Mouse (Mus musculus) midbrain, embryonic 16.5 days (tissue): ENCODE measurements around the gene Creb3l2. TPM values are rescaled to one million over a fixed set of nuclear protein-coding genes. Genes with fewer than 3 reads are reported as not detected.
"Not testable (repeated sequence)": the region's sequence is repeated elsewhere in the genome, so short reads cannot be mapped to it uniquely, and the experiment has no call there.

ENCODE experiments used
- ATAC-seq: fragments of 200-750 bp; cut with Nextera tagmentation; 2 replicates; pipeline ENCODE4 v1.8.0; 2017; ENCODE audit warnings: moderate TSS enrichment
- H3K27ac ChIP-seq: fragments of 300-500 bp; sonication (generic); 2 replicates; pipeline ENCODE4 v1.5.1; 2014; ENCODE audit warnings: mild to moderate bottlenecking, low read length, mixed read lengths
- H3K27me3 ChIP-seq: fragments of 300-500 bp; sonication (generic); 2 replicates; pipeline ENCODE4 v1.6.1; 2014; ENCODE audit warnings: low read depth, low read length, mixed read lengths; ENCODE audit not compliant: control insufficient read depth, insufficient read depth
- H3K36me3 ChIP-seq: fragments of 300-500 bp; sonication (generic); 2 replicates; pipeline ENCODE4 v1.6.1; 2014; ENCODE audit warnings: mild to moderate bottlenecking, low read length, moderate library complexity, mixed read lengths; ENCODE audit not compliant: control insufficient read depth, insufficient read depth
- H3K4me1 ChIP-seq: fragments of 300-500 bp; sonication (generic); 2 replicates; pipeline ENCODE4 v1.6.1; 2014; ENCODE audit warnings: mild to moderate bottlenecking, low read length, mixed read lengths; ENCODE audit not compliant: control insufficient read depth, insufficient read depth
- H3K4me2 ChIP-seq: fragments of 300-500 bp; sonication (generic); 2 replicates; pipeline ENCODE4 v1.6.1; 2014; ENCODE audit warnings: mild to moderate bottlenecking, low read length, mixed read lengths
- H3K4me3 ChIP-seq: fragments of 300-500 bp; sonication (generic); 2 replicates; pipeline ENCODE4 v1.5.1; 2014; ENCODE audit warnings: low read depth, mild to moderate bottlenecking, low read length, moderate library complexity, mixed read lengths
- H3K9ac ChIP-seq: fragments of 300-500 bp; sonication (generic); 2 replicates; pipeline ENCODE4 v1.6.1; 2014; ENCODE audit warnings: low read depth, low read length, mixed read lengths
- H3K9me3 ChIP-seq: fragments of 300-500 bp; sonication (generic); replicated peaks from 2 replicates; pipeline ENCODE4 v1.6.1; 2014; ENCODE audit warnings: mild to moderate bottlenecking, low read length, mixed read lengths; ENCODE audit not compliant: control insufficient read depth, poor library complexity, severe bottlenecking
- WGBS: fragments of 180-500 bp; shearing (Covaris S2); extraction: QIAGEN DNeasy Blood & Tissue Kit; methylation state at CpG from one replicate; pipeline ENCODE4 v1.1.7; 2014; 5-methylcytosine and 5-hydroxymethylcytosine counted together
- polyA plus RNA-seq: library from polyadenylated mRNA; unstranded; fragments of >200 nt; fragmentation: Nextera tagmentation; extraction: Ambion mirVana; gene quantifications from 2 replicates; pipeline ENCODE4 v1.2.1, GENCODE M21; 2015

Creb3l2 gene
- polyA plus RNA-seq, 1 experiment from 2014 or later = 2.3 TPM

DNA sequence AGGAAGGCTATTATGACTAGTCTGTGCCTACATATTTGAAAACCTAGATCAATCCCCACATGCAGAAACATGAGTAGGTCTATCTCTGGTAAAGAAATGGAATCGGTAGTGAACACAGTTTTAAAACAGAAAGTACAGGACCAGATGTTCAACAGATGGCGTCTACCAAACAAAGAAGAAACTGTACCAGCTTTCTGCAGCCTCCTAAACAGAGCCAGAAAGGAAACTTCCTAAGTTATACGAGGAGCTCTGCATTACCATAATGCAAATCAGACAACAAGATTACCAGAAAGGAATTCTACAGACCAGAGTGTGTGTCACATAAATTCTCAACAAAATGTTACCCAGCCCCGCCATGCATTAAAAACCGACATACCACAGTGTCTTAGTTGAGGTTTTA is 23.9 kb upstream of the Creb3l2 start:
- Histone ChIP-seq H3K27ac (no peak overlapping the region), H3K9me3 (no peaks in the 10 kb centered on the region), H3K9ac (no peak overlapping the region), H3K36me3 (no peaks in the 10 kb centered on the region), H3K4me1 (peaks cover 6% of the 10 kb centered on the region), H3K27me3 (no peaks in the 10 kb centered on the region; the same call in 1 of the 2 replicates), H3K4me3 (no peak overlapping the region), H3K4me2 (no peak overlapping the region)
- WGBS = 79% methylated on average over 5 of the region's 5 CpGs
- no peak for ATAC-seq

GRCm38 (mm10) chr6:37465356-37465755 is 23.4 kb upstream of the Creb3l2 start:
- Histone ChIP-seq H3K4me2 (no peak overlapping the region), H3K27ac (no peak overlapping the region), H3K4me1 (peaks cover 6% of the 10 kb centered on the region), H3K9ac (no peak overlapping the region), H3K27me3 (no peaks in the 10 kb centered on the region; the same call in 1 of the 2 replicates), H3K36me3 (no peaks in the 10 kb centered on the region), H3K4me3 (no peak overlapping the region), H3K9me3 (no peaks in the 10 kb centered on the region)
- no peak for ATAC-seq

DNA sequence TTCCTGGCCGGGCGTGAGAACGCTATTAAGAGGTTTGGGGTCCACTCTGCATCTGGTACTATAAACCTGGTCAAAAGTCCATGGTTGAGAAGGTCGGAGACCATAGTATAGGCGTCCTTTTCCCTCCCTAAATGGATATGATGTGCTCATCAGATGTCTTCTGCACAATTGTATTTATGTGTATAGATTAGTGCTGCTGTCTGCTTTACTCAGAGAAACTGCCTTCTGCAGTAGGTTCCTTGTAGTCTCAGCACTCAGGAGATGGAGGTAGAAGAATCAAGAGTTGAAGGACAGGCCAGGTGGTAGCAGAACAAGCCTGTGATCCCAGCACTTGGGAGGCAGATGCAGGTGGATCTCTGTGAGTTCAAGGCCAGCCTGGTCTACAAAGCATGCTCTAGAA is 22.6 kb upstream of the Creb3l2 start:
- H3K4me1 ChIP-seq = peaks cover 6% of the 10 kb centered on the region
- peak; percentile 61; the same call in 1 of the 2 replicates for ATAC-seq
- H3K27ac ChIP-seq = no peak overlapping the region
- H3K9me3 ChIP-seq = no peaks in the 10 kb centered on the region
- peak overlapping the region; percentile 70 for H3K4me2 ChIP-seq
- H3K36me3 ChIP-seq = no peaks in the 10 kb centered on the region
- no peaks in the 10 kb centered on the region; the same call in 1 of the 2 replicates for H3K27me3 ChIP-seq
- H3K4me3 ChIP-seq = peak overlapping the region; percentile 40
- WGBS = 5% methylated on average over 5 of the region's 5 CpGs
- peak overlapping the region; percentile 46; the same call in 1 of the 2 replicates for H3K9ac ChIP-seq

GRCm38 (mm10) chr6:37463517-37464482 is 21.9 kb upstream of the Creb3l2 start:
- peak overlapping the region; percentile 70 for H3K4me2 ChIP-seq
- H3K27me3 ChIP-seq, H3K36me3 ChIP-seq, H3K4me1 ChIP-seq, H3K9ac ChIP-seq, H3K9me3 ChIP-seq, H3K27ac ChIP-seq: not testable (repeated sequence)
- WGBS = 0% methylated on average over 6 of the region's 25 CpGs
- H3K4me3 ChIP-seq = peak overlapping the region; percentile 40; the same call in 1 of the 2 replicates
- ATAC-seq = peak; percentile 99

GRCm38 (mm10) chr6:37460681-37461080 is 18.7 kb upstream of the Creb3l2 start:
- Histone ChIP-seq H3K4me2 (no peak overlapping the region), H3K9ac (no peak overlapping the region), H3K4me1 (peaks cover 6% of the 10 kb centered on the region), H3K27ac (no peak overlapping the region), H3K9me3 (no peaks in the 10 kb centered on the region), H3K27me3 (no peaks in the 10 kb centered on the region; the same call in 1 of the 2 replicates), H3K36me3 (no peaks in the 10 kb centered on the region), H3K4me3 (no peak overlapping the region)
- ATAC-seq = no peak
- WGBS = 91% methylated on average over 6 of the region's 6 CpGs

DNA sequence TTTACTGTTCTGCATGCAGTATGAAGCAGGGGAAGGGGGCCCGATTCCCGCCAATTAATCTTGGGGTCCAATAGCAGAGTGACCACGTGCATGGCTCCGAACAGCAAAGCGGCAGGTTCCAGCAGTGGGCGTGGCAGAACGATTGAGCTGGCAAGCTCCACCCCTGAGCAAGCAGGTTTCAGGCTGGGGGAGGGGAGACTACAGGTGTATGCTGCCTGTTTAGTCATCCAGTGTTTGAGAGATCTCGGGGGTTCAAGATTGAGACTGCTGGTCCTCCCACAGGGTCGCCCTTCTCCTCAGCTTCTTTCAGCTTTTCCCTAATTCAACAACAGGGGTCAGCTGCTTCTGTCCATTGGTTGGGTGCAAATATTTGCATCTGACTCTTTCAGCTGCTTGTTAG is 17.7 kb upstream of the Creb3l2 start:
- 43% methylated on average over 9 of the region's 9 CpGs for WGBS
- not testable (repeated sequence) for ATAC-seq, H3K9ac ChIP-seq

DNA sequence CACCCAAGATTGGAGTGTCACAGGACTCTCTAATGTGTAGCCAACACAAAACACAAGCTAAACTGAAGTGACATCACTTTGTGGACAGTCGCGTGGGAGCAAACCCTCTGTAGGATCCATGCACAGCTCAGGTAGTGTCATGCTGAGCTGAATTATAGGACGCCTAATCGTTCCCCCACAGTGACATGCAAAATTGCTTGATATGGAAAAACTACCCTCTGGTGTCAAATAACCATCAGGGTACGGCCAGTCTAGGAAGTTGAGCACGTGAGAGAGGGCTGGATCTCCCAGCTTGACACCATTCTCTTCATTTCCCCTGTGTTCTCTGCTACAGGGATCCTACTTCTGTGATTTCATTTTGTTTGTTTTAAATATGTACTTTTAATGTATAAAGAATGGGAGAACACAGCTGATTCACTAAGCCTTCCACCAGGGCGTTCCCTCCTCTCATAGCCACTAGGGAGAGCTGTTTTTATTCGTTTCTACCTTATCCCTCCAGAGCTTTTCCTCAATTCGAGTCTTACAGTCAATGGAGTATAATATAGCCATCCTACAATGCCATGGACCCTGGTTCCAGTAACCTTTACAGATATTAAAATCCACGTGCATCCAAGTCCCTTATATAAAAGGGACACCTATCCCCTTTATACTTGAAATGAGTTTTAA is 16.2 kb upstream of the Creb3l2 start:
- no peaks in the 10 kb centered on the region for H3K9me3 ChIP-seq
- no peaks in the 10 kb centered on the region; the same call in 1 of the 2 replicates for H3K27me3 ChIP-seq
- 48% methylated on average over 10 of the region's 10 CpGs for WGBS
- no peak overlapping the region for H3K4me2 ChIP-seq
- H3K9ac ChIP-seq = no peak overlapping the region
- H3K4me3 ChIP-seq = no peak overlapping the region
- H3K27ac ChIP-seq = no peak overlapping the region
- ATAC-seq = no peak
- H3K4me1 ChIP-seq = no peaks in the 10 kb centered on the region
- no peaks in the 10 kb centered on the region for H3K36me3 ChIP-seq

More for the DNA sequence above, 17.7 kb upstream of the Creb3l2 start:
- H3K27ac ChIP-seq, H3K27me3 ChIP-seq, H3K4me3 ChIP-seq, H3K36me3 ChIP-seq, H3K4me1 ChIP-seq, H3K4me2 ChIP-seq, H3K9me3 ChIP-seq: not testable (repeated sequence)

DNA sequence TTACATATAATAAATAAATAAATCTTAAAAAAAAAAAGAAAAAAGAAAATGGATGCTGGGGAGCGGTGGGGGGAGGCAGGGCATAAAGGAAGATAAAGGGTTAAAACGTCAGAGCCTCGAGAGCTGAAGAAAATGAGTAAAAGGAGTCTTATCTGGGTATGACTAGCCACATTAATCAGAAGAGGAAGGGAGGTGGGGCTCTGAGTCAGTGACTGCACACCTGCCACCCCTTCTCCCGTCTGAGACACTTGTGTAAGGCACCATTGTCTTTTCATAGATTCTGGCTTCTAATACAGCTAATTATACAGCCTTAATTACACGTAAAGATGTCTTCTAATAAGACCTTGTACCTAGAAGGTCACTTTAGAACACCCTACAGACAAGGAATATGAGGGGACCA is 13.6 kb upstream of the Creb3l2 start:
- Histone ChIP-seq H3K9me3 (no peaks in the 10 kb centered on the region), H3K4me1 (no peaks in the 10 kb centered on the region), H3K4me2 (no peak overlapping the region), H3K27me3 (no peaks in the 10 kb centered on the region; the same call in 1 of the 2 replicates), H3K4me3 (no peak overlapping the region), H3K9ac (no peak overlapping the region), H3K36me3 (no peaks in the 10 kb centered on the region), H3K27ac (no peak overlapping the region)
- WGBS = 66% methylated on average over 5 of the region's 5 CpGs
- no peak for ATAC-seq

DNA sequence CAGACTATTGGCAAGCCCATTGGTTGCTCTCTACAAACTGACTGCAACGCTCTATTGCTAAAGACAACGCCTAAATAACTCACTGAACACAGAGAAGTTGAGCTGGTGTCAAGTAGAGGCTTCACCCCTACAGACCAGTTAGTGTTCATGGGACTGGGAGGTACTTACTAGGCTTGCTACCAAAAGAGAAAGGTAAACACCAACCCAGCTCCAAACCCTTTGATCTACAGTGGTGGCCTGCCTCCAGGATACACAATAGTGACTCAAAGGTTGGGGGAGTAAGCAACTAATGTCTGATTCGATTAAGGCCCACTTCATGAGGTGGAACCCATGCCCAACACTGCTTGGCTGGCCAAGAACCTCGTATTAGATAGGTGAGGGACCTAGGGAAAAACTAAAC is 11.1 kb upstream of the Creb3l2 start:
- H3K4me1 ChIP-seq = no peaks in the 10 kb centered on the region
- no peak overlapping the region for H3K9ac ChIP-seq
- H3K9me3 ChIP-seq = no peaks in the 10 kb centered on the region
- no peak for ATAC-seq
- H3K4me2 ChIP-seq = no peak overlapping the region
- no peak overlapping the region for H3K27ac ChIP-seq
- no peak overlapping the region for H3K4me3 ChIP-seq
- H3K27me3 ChIP-seq = no peaks in the 10 kb centered on the region
- no peaks in the 10 kb centered on the region for H3K36me3 ChIP-seq
- 74% methylated on average over 4 of the region's 4 CpGs for WGBS
